Mouse (Mus musculus) liver, embryonic 12.5 days (tissue): ENCODE measurements at regions not wholly inside any gene's neighbourhood (a gene's known extent, or its start where the extent isn't known, plus 50 kb on each side); places are given as distances from the start of the nearest gene placed in this dataset.
"Not testable (repeated sequence)": the region's sequence is repeated elsewhere in the genome, so short reads cannot be mapped to it uniquely, and the experiment has no call there.

Experiments
- ATAC-seq: fragments of 200-750 bp; cut with Nextera tagmentation; 2 replicates; pipeline ENCODE4 v1.8.0; 2017; ENCODE audit warnings: moderate number of reproducible peaks, mild to moderate bottlenecking, moderate library complexity
- H3K27ac ChIP-seq: fragments of 300-500 bp; sonication (generic); 2 replicates; pipeline ENCODE4 v1.5.1; 2016; ENCODE audit warnings: mild to moderate bottlenecking
- H3K27me3 ChIP-seq: fragments of 300-500 bp; sonication (generic); replicated peaks from 2 replicates; pipeline ENCODE4 v1.6.1; 2016; ENCODE audit warnings: mild to moderate bottlenecking, moderate library complexity
- H3K36me3 ChIP-seq: fragments of 300-500 bp; sonication (generic); 2 replicates; pipeline ENCODE4 v1.6.1; 2016; ENCODE audit warnings: mild to moderate bottlenecking, moderate library complexity
- H3K4me1 ChIP-seq: fragments of 300-500 bp; sonication (generic); 2 replicates; pipeline ENCODE4 v1.6.1; 2016
- H3K4me2 ChIP-seq: fragments of 300-500 bp; sonication (generic); 2 replicates; pipeline ENCODE4 v1.6.1; 2016; ENCODE audit warnings: mild to moderate bottlenecking, moderate library complexity
- H3K4me3 ChIP-seq: fragments of 300-500 bp; sonication (generic); 2 replicates; pipeline ENCODE4 v1.5.1; 2016; ENCODE audit warnings: mild to moderate bottlenecking, moderate library complexity
- H3K9ac ChIP-seq: fragments of 300-500 bp; sonication (generic); 2 replicates; pipeline ENCODE4 v1.6.1; 2016; ENCODE audit warnings: mild to moderate bottlenecking, moderate library complexity
- H3K9me3 ChIP-seq: fragments of 300-500 bp; sonication (generic); replicated peaks from 2 replicates; pipeline ENCODE4 v1.6.1; 2016; ENCODE audit warnings: mild to moderate bottlenecking, moderate library complexity
- WGBS: fragments of 180-500 bp; shearing (Covaris S2); methylation state at CpG from one replicate; pipeline ENCODE4 v1.1.7; 2016; ENCODE audit not compliant: insufficient replicate concordance; 5-methylcytosine and 5-hydroxymethylcytosine counted together

- H3K27ac ChIP-seq, H3K36me3 ChIP-seq, H3K4me1 ChIP-seq, H3K9me3 ChIP-seq, H3K9ac ChIP-seq, H3K27me3 ChIP-seq: not testable (repeated sequence)
- H3K4me2 ChIP-seq: peak overlapping the region; percentile 49
- ATAC-seq: 0 out of 2 replicates have a peak, but pooled peaks have one; percentile 37
- WGBS: 21% methylated on average over 29 of the region's 29 CpGs
- peak overlapping the region; percentile 28; the same call in 1 of the 2 replicates for H3K4me3 ChIP-seq
Observed at GRCm38 (mm10) chr7:60622271-60623249, 482.5 kb upstream of the Snrpn start.

DNA sequence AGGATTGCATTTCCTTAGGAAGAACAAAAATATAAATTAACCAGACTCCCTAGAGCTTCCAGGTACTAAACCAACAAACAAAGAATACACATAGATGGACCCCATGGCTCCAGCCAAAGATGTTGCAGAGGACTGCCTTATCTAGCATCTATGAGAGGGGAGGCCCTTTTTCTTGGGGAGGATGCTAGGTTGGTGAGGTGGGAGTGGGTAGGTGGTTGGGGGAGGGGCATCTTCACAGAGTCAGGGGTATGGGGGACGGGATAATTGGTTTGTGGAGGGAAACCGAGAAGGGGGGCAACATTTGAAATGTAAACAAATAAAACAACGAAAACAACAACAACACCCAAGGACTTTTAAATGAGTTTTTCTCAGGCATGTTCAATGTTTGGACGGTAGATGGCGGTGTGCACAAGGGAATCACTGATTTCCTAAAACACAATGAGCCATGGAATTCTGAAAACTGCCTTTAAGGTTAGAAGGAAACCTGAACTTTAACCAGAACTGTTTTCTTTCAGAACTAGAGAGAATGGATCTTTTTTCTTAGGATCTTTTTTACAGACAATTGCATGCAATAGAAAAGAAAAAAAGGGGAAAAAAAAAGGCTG, 477.2 kb upstream of the Snrpn start:
- not testable (repeated sequence) for H3K36me3 ChIP-seq, H3K4me2 ChIP-seq, H3K9me3 ChIP-seq, H3K27me3 ChIP-seq, H3K27ac ChIP-seq, ATAC-seq, H3K9ac ChIP-seq, H3K4me3 ChIP-seq, H3K4me1 ChIP-seq
- WGBS: 3% methylated on average over 5 of the region's 5 CpGs
